20 mouse cellular contexts compared by ENCODE assay signal in the genomic region with DNA sequence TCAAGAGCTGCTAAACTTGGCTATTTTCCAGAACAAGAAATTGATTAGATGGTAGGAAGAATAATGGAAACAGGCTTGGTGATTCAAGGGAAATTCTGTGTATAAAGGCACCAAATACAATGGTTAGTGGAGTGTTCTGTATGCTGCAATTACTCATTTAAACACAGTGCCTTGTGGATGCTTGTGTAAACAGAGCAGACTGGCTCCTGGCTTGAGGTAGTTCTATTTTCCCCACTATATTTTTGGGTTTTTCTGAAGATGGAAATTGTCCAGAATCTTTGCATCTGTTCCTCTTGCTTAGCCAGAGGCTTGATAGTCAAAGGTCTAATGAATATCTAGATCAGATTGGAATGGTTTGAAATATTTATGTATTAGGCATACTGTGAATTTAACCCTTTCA.
"Had no signal": no experiment of that assay in that cellular context is flagged by ENCODE, and none has a peak within 500 bp of the region (broad histone marks: within the 10 kb centered on the region; RNA-seq: fewer than 3 reads in every experiment).

No protein-coding gene starts in this region.

- H3K4me1 ChIP-seq: limb, embryonic 10.5 days; limb, embryonic 13.5 days; liver, embryonic 12.5 days; liver, embryonic 15.5 days; midbrain, embryonic 12.5 days had no signal

- H3K27me3 ChIP-seq: limb, embryonic 13.5 days; liver, embryonic 12.5 days; liver, embryonic 15.5 days; midbrain, embryonic 12.5 days had no signal

- DNase-seq: kidney, adult 9 months; kidney, postnatal 25 days; layer of hippocampus, adult 9-11 months; liver; lung, adult 18-20 months; right cerebral cortex, adult 18-20 months; right cerebral cortex, postnatal 14 days; right cerebral cortex, postnatal 4 days; thymus, adult 2 months; thymus, postnatal 14 days; thymus, postnatal 4 days had no signal

- H3K9me3 ChIP-seq: limb, embryonic 10.5 days; limb, embryonic 13.5 days; liver, embryonic 12.5 days; liver, embryonic 15.5 days; midbrain, embryonic 12.5 days had no signal

- H3K36me3 ChIP-seq: limb, embryonic 10.5 days; limb, embryonic 13.5 days; liver, embryonic 12.5 days; liver, embryonic 15.5 days; midbrain, embryonic 12.5 days had no signal

- H3K4me2 ChIP-seq: limb, embryonic 13.5 days; liver, embryonic 12.5 days; liver, embryonic 15.5 days; midbrain, embryonic 12.5 days had no signal

- ATAC-seq: liver, embryonic 12.5 days had no signal

- H3K4me3 ChIP-seq: layer of hippocampus, adult 2 months; limb, embryonic 10.5 days; limb, embryonic 13.5 days; liver, embryonic 12.5 days; liver, embryonic 15.5 days; midbrain, embryonic 12.5 days had no signal

- H3K9ac ChIP-seq: limb, embryonic 13.5 days; liver, embryonic 12.5 days; liver, embryonic 15.5 days; midbrain, embryonic 12.5 days had no signal

- H3K27ac ChIP-seq: kidney, postnatal 0 days; layer of hippocampus, adult 2 months; limb, embryonic 10.5 days; limb, embryonic 13.5 days; liver, embryonic 12.5 days; liver, embryonic 15.5 days; macrophage; midbrain, embryonic 12.5 days; stomach, postnatal 0 days had no signal
